In the genomic region with DNA sequence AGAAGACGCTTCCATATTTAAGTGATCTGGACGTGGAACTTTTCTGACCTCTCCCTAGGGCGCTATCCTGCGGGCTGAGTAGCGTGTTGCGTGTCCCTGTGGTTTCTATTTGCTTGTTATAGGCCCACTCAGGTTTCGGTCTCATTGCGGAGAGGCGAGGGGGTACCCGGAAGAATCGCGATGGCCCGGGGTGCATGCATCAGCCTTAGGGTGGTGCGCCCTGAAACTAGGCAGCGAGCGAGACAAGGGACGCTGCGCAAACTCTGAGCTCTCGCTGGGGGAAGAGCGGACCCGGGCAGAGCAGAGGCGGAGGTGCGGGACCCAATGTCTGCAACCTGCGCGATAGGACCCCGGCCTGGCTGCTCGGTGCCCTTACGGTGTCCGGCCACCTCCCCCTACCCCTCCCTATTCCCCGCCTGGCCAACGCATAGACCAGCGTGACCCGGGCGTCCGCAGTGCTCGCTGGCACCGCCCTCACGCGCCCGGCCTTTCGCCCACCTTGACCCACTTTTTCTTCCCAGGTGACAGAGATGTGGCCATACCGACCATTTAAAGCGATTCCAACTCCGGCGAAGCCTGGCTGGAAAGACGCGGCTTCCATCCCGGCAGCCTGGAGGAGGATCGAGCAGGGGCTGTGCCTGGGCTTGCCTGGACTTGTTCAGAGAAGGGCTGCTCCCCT, we compare ENCODE assay signal across 8 mouse cellular contexts. TPM values are rescaled to one million over a fixed set of nuclear protein-coding genes. Genes with fewer than 3 reads are reported as not detected.
DNase-seq lines count a peak whose midpoint lies in the region; ATAC-seq and TF ChIP-seq lines count a peak whose summit lies in the region.

No protein-coding gene starts in this region.

- intact Hi-C loops in heart, adult 2 months (cut with DNase I) = no loop called here

- H3K27ac ChIP-seq in heart, adult 2 months = peak overlapping the region; percentile 48
- peak overlapping the region; percentile 66 for H3K27ac ChIP-seq in bone marrow macrophage, adult 2 months (ENCODE audit: insufficient read depth, low read depth, low read length)
- H3K27ac ChIP-seq in heart, postnatal 0 days (ENCODE audit: low read depth) = peak overlapping the region; percentile 30; the same call in 1 of the 2 replicates
- H3K27ac ChIP-seq in limb, embryonic 14.5 days (replicated peaks; ENCODE audit: low read depth, low read length) = no peak overlapping the region
- no peak overlapping the region for H3K27ac ChIP-seq in neural tube, embryonic 12.5 days

- H3K4me2 ChIP-seq in heart, postnatal 0 days (ENCODE audit: low read depth, low read length) = peak overlapping the region; percentile 92
- peak overlapping the region; percentile 95 for H3K4me2 ChIP-seq in limb, embryonic 14.5 days (replicated peaks; ENCODE audit: low read depth, low read length, severe bottlenecking)
- H3K4me2 ChIP-seq in neural tube, embryonic 12.5 days (replicated peaks) = peak overlapping the region; percentile 85

- DNase-seq in heart, adult 2 months = peak; percentile 41 to 54
- no peak for DNase-seq in heart, adult 8-10 months (ENCODE audit: low spot score)
- no peak for DNase-seq in heart, postnatal 0 days (ENCODE audit: low spot score)
- DNase-seq in limb, embryonic 14.5 days (ENCODE audit: low spot score) = no peak
- DNase-seq in frontal cortex, adult 2 months (ENCODE audit: extremely low spot score in 1 of 2, low spot score in 1 of 2) = no peak
- no peak for DNase-seq in gastrocnemius, postnatal 10 days

- H3K9ac ChIP-seq in heart, adult 2 months (ENCODE audit: low read depth, low read length) = peak overlapping the region; percentile 64
- H3K9ac ChIP-seq in heart, postnatal 0 days (replicated peaks; ENCODE audit: low read depth, low read length) = peak overlapping the region; percentile 61
- H3K9ac ChIP-seq in limb, embryonic 14.5 days (ENCODE audit: low read depth, low read length, severe bottlenecking) = peak overlapping the region; percentile 52
- H3K9ac ChIP-seq in neural tube, embryonic 12.5 days = peak overlapping the region; percentile 44; the same call in 1 of the 2 replicates

- H3K79me2 ChIP-seq in heart, adult 2 months (replicated peaks; ENCODE audit: control insufficient read depth, insufficient read depth, low read length) = no peaks in the 10 kb centered on the region

- peaks cover 2% of the 10 kb centered on the region; the same call in 1 of the 2 replicates for H3K4me1 ChIP-seq in heart, adult 2 months (ENCODE audit: control insufficient read depth, insufficient read depth, low read length)
- peaks cover 34% of the 10 kb centered on the region for H3K4me1 ChIP-seq in bone marrow macrophage, adult 2 months (ENCODE audit: control insufficient read depth, insufficient read depth, low read length)
- peaks cover 16% of the 10 kb centered on the region for H3K4me1 ChIP-seq in heart, postnatal 0 days (ENCODE audit: control insufficient read depth, insufficient read depth)
- H3K4me1 ChIP-seq in limb, embryonic 14.5 days (ENCODE audit: control insufficient read depth, insufficient read depth, low read length) = peaks cover 8% of the 10 kb centered on the region; the same call in 1 of the 2 replicates
- peaks cover 19% of the 10 kb centered on the region for H3K4me1 ChIP-seq in neural tube, embryonic 12.5 days

- no peak for TF ChIP-seq CTCF in heart, adult 2 months (IDR thresholded peaks at IDR 0.05)
- TF ChIP-seq CTCF in bone marrow macrophage, adult 2 months (IDR thresholded peaks at IDR 0.05; ENCODE audit: low read depth, low read length) = no peak
- TF ChIP-seq CTCF in heart, postnatal 0 days (IDR thresholded peaks at IDR 0.05; ENCODE audit: low read depth) = no peak

- TF ChIP-seq EP300 in heart, adult 2 months (IDR thresholded peaks at IDR 0.05; ENCODE audit: insufficient read depth, low read depth, low read length) = no peak
- TF ChIP-seq EP300 in heart, postnatal 0 days (IDR thresholded peaks at IDR 0.05; ENCODE audit: low read depth) = no peak

- H3K9me3 ChIP-seq in heart, postnatal 0 days (replicated peaks; ENCODE audit: control insufficient read depth, low read length) = no peaks in the 10 kb centered on the region
- H3K9me3 ChIP-seq in limb, embryonic 14.5 days (ENCODE audit: control insufficient read depth, low read length) = no peaks in the 10 kb centered on the region
- H3K9me3 ChIP-seq in neural tube, embryonic 12.5 days = no peaks in the 10 kb centered on the region

- peak overlapping the region; percentile 57 for H3K4me3 ChIP-seq in heart, adult 2 months
- H3K4me3 ChIP-seq in bone marrow macrophage, adult 2 months (ENCODE audit: insufficient read depth, low read length) = peak overlapping the region; percentile 74
- peak overlapping the region; percentile 66 for H3K4me3 ChIP-seq in heart, postnatal 0 days (ENCODE audit: low read depth, low read length)
- peak overlapping the region; percentile 50 for H3K4me3 ChIP-seq in limb, embryonic 14.5 days (replicated peaks; ENCODE audit: low read length)
- peak overlapping the region; percentile 37 for H3K4me3 ChIP-seq in neural tube, embryonic 12.5 days

- no peak for TF ChIP-seq POLR2A in heart, adult 2 months (IDR thresholded peaks at IDR 0.05; ENCODE audit: insufficient read depth, low read depth, low read length)
- TF ChIP-seq POLR2A in bone marrow macrophage, adult 2 months (IDR thresholded peaks at IDR 0.05; ENCODE audit: borderline replicate concordance, low read depth, low read length) = no peak
- no peak for TF ChIP-seq POLR2A in limb, embryonic 14.5 days (IDR thresholded peaks at IDR 0.05; ENCODE audit: borderline replicate concordance, extremely low read depth, insufficient read depth, insufficient read length)

- no peaks in the 10 kb centered on the region for H3K36me3 ChIP-seq in heart, adult 2 months (ENCODE audit: control insufficient read depth, insufficient read depth, low read length)
- no peaks in the 10 kb centered on the region for H3K36me3 ChIP-seq in heart, postnatal 0 days (replicated peaks; ENCODE audit: control insufficient read depth, insufficient read depth, low read length)
- H3K36me3 ChIP-seq in limb, embryonic 14.5 days (ENCODE audit: control insufficient read depth, insufficient read depth, low read length) = no peaks in the 10 kb centered on the region
- no peaks in the 10 kb centered on the region for H3K36me3 ChIP-seq in neural tube, embryonic 12.5 days

- WGBS in heart, adult 2 months = under 1% methylated on average over 49 of the region's 49 CpGs
- WGBS in heart, postnatal 0 days = 1% methylated on average over 47 of the region's 49 CpGs
- under 1% methylated on average over 36 of the region's 49 CpGs for WGBS in limb, embryonic 14.5 days
- under 1% methylated on average over 49 of the region's 49 CpGs for WGBS in neural tube, embryonic 12.5 days

- ATAC-seq in heart, postnatal 0 days (ENCODE audit: insufficient read depth, low read depth) = peak; percentile 34; the same call in 1 of the 2 replicates
- ATAC-seq in limb, embryonic 14.5 days (ENCODE audit: low FRiP score, low read depth) = peak; percentile 23
- 0 out of 2 replicates have a peak, but pooled peaks have one; percentile 44 for ATAC-seq in neural tube, embryonic 12.5 days (ENCODE audit: low FRiP score, low read depth)

- no peaks in the 10 kb centered on the region for H3K27me3 ChIP-seq in heart, adult 2 months (ENCODE audit: control insufficient read depth, insufficient read depth, low read length)
- peaks cover 26% of the 10 kb centered on the region for H3K27me3 ChIP-seq in heart, postnatal 0 days (ENCODE audit: control insufficient read depth, insufficient read depth, low read length)
- peaks cover 25% of the 10 kb centered on the region for H3K27me3 ChIP-seq in limb, embryonic 14.5 days (ENCODE audit: control insufficient read depth, insufficient read depth, low read length)
- peaks cover 45% of the 10 kb centered on the region for H3K27me3 ChIP-seq in neural tube, embryonic 12.5 days (replicated peaks)

RNA-seq across cellular contexts. Expression of gene Gpr157, which starts 38.5 kb away (rescaled TPM):
- total RNA-seq in heart, adult 2 months (2021) = 10 to 100 TPM; 34.2 to 42.4 TPM
- polyA plus RNA-seq in heart, adult 2 months (2012; rRNA removed) = 21.8 and 29.2 TPM in 2 replicates
- 10 to 100 TPM; 28.8 to 42.7 (median 39.0) TPM for total RNA-seq in heart, adult 8-10 months (2022)
- 4.8 and 5.1 TPM in 2 replicates for polyA plus RNA-seq in bone marrow macrophage, adult 2 months (2012; ENCODE audit: insufficient read depth, insufficient read length, missing spikeins)
- total RNA-seq in heart, postnatal 0 days (2014; rRNA removed; ENCODE audit: low replicate concordance) = 15.0 and 23.3 TPM in 2 replicates
- 4.3 and 4.5 TPM in 2 replicates for polyA plus RNA-seq in heart, postnatal 0 days (2015; fragmentation: Nextera tagmentation; extraction: Ambion mirVana)
- 3.8 and 4.5 TPM in 2 replicates for polyA plus RNA-seq in limb, embryonic 14.5 days (2012; rRNA removed)
- polyA plus RNA-seq in limb, embryonic 14.5 days (2014; fragmentation: Nextera tagmentation; extraction: Ambion mirVana) = 0.48 and 0.52 TPM in 2 replicates
- 0.65 and 1.0 TPM in 2 replicates for polyA plus RNA-seq in neural tube, embryonic 12.5 days (2016; fragmentation: Nextera tagmentation; extraction: Ambion mirVana)
- 1.4 and 1.8 TPM in 2 replicates for polyA plus RNA-seq in frontal cortex, adult 2 months (2012; rRNA removed)
- total RNA-seq in gastrocnemius, postnatal 10 days (2021) = 10 to 100 TPM; 18.8 to 19.2 TPM

RNA-seq across cellular contexts. Expression of gene H6pd, which starts 39.8 kb away (rescaled TPM):
- 10 to 100 TPM; 39.0 to 44.2 TPM for total RNA-seq in heart, adult 2 months (2021)
- polyA plus RNA-seq in heart, adult 2 months (2012; rRNA removed) = 27.4 and 29.5 TPM in 2 replicates
- total RNA-seq in heart, adult 8-10 months (2022) = 10 to 100 TPM; 37.5 to 44.8 (median 41.2) TPM
- polyA plus RNA-seq in bone marrow macrophage, adult 2 months (2012; ENCODE audit: insufficient read depth, insufficient read length, missing spikeins) = 35.4 and 41.1 TPM in 2 replicates
- total RNA-seq in heart, postnatal 0 days (2014; rRNA removed; ENCODE audit: low replicate concordance) = 25.7 and 35.2 TPM in 2 replicates
- 7.1 and 7.3 TPM in 2 replicates for polyA plus RNA-seq in heart, postnatal 0 days (2015; fragmentation: Nextera tagmentation; extraction: Ambion mirVana)
- polyA plus RNA-seq in limb, embryonic 14.5 days (2012; rRNA removed) = 22.6 and 30.1 TPM in 2 replicates
- 13.3 and 15.7 TPM in 2 replicates for polyA plus RNA-seq in limb, embryonic 14.5 days (2014; fragmentation: Nextera tagmentation; extraction: Ambion mirVana)
- 3.3 and 4.0 TPM in 2 replicates for polyA plus RNA-seq in neural tube, embryonic 12.5 days (2016; fragmentation: Nextera tagmentation; extraction: Ambion mirVana)
- polyA plus RNA-seq in frontal cortex, adult 2 months (2012; rRNA removed) = 4.4 and 5.7 TPM in 2 replicates
- total RNA-seq in gastrocnemius, postnatal 10 days (2021) = 10 to 100 TPM; 57.1 to 61.3 TPM

Comparison
In these comparisons a context has a peak if more than half of its experiments do, and no peak if none do; other contexts are left out.
1. DNase-seq: peak in heart, adult 2 months (2 of 2); none in heart, adult 8-10 months (single experiment), heart, postnatal 0 days (single experiment), limb, embryonic 14.5 days (single experiment), frontal cortex, adult 2 months (0 of 2) and gastrocnemius, postnatal 10 days (single experiment).
2. H3K27ac ChIP-seq: peak in heart, adult 2 months (single experiment), bone marrow macrophage, adult 2 months (single experiment) and heart, postnatal 0 days (single experiment); none in limb, embryonic 14.5 days (single experiment) and neural tube, embryonic 12.5 days (single experiment).
3. Peak in every context shown above with its lines, with median percentiles within 50 percentile points of each other: H3K4me3 ChIP-seq, H3K9ac ChIP-seq, ATAC-seq and H3K4me2 ChIP-seq.